Mouse (Mus musculus) MN1 (cell line): ENCODE results near the gene Nkx2-5.
A peak's percentile ranks its signal among the peaks of the same experiment; 100 is the strongest.

Experiments used
- DNase-seq: peaks from one replicate; pipeline ENCODE4 v3.0.0-alpha.2; 2016; ENCODE audit warnings: low spot score

Gene Nkx2-5

DNA sequence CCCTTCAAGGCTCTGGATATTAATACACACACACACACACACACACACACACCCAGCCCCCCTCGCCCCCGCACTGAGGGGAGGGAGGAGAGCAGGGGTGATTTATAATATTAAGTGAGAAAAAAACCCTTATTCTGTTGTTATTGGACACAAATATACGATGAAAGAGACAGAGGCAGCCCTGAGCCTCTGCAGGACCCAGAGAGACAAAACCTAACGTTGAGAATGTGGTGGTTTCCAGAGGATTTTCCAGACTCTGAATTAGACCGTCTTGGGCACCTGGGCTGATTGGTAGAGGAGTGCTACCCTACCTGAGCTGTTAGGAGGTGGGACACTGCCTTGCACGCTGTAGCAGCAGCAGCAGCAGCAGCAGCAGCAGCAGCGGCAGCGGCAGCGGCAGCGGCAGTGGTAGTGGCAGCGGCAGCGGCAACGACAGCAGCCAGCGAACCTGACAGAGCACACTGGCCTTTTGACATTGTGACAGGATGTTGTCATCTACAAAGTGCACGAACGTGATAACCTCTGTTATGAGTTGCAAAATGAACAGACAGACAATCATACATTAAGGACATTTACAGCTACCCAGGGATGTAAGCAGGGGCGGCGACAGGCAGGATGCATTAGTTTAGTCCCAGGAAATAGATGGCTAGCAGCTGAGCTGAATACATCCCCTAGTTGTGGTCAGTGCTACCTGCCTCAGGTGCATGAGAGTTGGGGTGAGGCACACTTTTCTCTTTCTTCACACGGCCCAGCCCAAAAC, 7.8 kb downstream of the Nkx2-5 start:
- no peak for DNase-seq

DNA sequence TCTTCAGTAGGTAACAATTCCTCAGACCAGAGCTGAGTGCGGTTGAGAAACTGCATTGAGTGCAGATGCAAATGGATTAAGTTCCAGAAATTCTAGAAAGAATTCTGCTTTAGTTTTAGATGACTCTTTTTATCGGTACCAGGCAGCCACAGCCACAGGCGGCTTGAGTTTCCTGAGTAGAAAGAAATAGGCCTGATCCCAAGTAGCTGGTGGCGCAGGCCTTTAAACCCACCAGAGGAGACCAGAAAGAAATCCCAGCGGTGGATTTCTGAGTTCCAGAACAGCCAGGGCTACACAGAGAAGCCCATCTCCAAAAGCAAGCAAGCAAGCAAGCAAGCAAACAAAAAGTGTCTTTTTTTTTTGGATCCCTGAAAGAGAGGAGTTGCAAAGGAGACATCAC, 8.4 kb downstream of the Nkx2-5 start:
- no peak for DNase-seq

DNA sequence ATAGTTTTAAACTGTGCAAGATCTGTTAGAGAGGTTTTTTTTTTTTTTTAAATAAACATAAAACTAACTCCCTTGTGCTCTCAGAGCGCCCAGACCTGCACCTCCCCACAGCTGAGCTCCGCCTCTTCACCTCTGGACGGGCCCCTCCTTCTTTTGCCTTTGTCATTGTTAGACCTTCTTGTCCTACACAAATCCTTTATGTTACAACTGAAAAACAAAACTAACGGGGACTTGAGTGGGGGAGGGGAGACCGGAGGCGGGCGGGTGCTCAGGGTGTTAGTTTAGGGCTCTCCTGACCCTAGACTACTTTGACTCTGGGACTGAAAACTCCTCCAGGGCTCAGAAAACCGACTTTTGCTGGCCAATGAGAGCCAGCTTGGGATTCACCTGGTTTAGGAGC, 8.9 kb downstream of the Nkx2-5 start:
- DNase-seq: no peak

DNA sequence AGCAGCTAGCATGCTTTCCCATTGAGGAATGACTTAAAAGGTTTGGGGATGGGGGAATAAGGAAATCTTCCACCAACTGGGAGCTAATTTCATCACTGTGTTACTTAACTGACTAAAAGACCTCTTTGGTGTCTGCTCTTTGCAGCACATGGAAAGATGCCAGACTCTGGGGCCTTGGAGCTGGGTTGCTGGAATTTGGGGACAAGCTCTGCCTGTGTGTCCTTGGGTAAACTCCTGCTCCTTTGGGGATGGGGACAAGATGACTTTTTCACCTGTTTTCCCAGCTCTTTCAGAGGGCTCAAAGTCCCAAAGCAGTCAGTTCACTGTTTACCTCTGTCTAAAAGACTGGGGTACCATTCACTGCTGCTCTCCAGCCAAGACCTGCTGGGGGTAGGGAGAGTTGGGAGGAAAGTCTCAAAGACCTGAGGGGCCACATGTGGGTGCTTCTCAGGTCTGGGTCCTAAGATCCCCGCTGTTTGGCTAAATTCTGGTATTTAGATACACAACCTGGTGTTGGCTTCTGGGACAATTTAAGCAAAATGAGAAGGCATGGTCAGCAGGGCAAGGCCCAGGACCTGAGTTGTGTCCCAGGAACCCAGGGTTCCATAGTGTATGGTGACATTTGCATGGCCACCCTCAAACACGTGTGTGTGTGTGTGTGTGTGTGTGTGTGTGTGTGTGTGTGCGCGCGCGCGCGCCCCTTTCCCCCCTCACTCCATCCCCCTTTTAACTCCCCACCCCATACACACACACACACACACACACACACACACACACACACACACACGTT, 9.6 kb downstream of the Nkx2-5 start:
- DNase-seq: no peak

DNA sequence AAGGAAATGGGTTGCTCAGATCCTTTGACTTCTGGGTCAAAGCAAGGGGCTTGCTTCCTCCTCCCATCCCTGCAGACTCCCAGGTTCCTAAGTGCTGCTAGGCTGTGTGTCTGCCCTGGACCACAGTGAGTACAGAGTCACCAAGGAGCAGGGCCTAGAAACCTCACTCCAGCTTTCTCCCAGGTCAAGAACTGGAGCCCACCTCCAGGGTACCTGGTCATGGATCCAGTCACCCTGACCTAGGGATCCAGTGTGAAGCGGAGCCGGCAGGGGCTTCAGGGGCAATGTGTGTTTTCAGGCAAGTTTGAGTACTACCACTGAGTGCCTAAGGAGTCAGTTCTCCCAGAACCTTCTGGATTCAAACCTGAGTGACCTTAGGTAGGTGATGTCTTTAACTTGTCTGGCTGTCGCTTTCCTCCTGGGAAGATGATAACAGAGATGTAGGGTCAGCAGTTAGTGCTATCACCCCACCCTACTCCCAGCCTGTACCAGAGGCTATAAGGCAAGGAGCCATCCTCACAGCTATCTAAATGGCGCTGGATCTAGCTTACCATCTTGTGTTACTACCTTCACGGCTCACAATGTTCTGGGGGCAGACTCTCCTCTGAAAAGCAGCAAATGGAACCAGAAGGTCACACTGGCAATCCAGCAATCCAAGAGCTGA, 10.4 kb downstream of the Nkx2-5 start:
- no peak for DNase-seq

DNA sequence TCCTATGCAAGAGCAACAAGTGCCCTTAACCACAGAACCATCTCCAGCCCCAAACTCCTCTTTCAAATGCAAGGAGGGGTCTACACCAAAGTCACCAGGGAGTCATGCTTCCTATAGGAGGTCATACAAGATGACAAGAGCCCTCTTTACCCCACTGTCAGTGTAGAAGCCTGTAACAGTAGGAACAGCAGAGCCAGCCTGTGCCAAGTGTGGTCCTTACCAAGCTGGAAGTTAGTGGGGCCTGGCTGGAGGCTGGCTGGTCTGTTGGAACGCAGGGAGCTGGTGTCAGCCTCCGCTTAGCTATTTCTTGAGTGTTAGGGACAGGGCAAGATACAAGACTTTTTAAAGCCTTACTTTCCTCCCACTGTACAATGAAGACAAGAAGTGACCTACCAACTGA, 11.0 kb downstream of the Nkx2-5 start:
- no peak for DNase-seq

DNA sequence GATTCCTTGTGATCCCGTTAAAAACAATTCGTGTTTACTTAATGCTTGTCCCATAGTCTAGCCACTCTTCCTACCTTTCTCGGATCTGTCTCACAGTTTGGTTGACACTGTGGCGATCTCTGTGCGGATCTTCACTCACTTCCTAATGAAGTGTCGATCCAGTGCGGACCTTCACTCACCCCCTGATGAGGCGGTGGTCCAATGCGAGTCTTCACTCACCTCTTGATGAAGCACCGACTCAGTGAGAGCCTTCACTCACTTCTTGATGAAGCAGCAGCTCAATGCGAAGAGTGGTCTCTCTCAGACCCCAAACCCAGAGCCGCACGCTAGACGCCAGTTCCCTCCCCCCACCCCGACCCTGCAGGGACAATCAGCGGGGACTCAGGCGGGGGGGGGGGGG, 18.7 kb downstream of the Nkx2-5 start:
- DNase-seq: no peak

DNA sequence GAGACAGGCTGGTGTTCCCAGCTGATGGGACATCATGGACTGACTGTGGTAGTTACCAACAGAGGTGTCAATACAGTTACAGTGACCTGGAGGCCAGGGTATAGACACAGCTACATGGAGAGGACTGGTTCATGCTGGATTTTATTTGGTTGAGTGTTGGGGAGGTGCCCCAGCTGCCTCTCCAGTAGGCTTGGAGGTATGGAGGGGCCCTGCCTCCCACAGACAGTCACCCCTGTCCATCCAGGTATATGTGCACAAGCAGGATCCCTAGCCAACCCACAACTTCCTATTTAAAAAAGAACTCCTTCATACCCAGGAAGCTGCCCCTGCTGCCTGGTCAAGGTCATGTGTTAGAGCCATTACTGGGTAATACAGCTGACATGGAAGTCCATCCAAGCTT, 27.0 kb downstream of the Nkx2-5 start:
- no peak for DNase-seq

DNA sequence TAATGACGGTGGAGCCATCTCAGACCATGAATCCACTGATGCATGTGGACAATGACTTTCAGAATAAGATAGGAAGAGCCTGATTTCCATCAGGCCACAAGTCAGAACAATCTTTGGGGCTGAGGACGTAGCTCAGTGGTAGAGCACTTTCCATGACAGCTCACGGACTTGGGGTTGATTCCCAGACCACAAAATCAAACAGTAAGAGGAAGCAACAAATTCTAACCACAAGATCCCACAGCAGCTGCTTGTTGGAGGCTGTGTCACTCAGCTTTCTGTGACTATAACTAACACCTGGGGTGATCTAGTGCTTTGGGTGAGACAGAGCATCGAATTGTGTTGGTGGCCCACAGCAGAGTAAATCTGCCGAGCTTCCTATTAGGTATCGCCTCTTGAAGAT, 28.0 kb downstream of the Nkx2-5 start:
- DNase-seq: no peak

DNA sequence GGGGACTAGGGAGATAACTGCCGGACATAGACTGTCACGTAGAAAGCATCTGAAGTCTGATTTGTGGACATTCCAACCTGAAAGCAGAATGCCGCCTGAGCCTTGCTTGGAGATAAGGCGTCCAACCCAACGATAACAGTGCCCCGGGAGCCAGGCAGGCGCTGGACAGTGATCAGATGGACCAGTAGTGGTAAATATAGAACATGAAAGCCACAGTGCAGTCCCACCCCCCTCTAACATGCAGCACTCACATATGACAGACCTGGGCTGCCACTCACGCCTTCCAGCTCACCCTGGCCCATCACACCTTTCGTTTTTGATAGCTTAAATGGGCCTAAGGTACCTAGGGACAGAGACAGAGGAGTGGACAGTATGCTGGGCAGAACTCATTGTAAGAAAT, 31.3 kb downstream of the Nkx2-5 start:
- no peak for DNase-seq

DNA sequence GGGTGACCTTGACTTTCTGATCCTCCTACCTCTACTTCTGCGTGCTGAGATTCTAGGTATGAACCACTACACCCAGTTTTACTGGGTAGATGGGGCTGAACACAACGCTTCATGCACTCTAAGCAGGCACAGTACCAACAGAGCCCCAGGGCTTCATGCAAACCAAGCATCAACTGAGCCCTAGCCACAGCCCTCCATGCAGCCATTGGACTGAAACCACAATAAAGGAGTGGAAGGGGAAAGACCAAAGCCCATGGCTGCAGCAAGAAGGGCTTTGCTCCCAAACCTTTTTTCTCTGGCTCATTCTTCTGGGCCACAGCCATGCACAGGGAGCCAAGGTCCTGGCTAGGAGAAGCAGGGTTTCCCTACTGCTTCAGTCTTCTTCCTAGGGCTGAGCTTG, 32.2 kb downstream of the Nkx2-5 start:
- DNase-seq: no peak

DNA sequence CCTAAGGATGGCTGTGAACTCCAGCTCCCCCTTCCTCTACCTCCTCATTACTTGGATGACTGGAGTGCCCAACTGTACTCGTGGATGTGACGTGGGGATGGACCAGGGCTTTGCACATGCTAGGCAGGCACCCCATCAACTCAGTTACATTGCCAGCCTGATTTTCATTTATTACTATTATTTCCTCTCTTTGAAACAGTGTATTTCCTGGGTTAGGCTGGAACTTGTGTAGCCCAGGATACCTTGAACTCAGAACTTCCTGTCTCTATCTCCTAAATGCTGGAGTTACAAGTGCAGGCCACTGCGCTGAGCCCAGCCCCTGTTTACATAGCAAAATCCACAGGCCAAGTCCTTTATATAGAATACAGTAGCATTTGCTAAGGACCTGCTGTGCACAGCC, 41.9 kb downstream of the Nkx2-5 start:
- DNase-seq: no peak

DNA sequence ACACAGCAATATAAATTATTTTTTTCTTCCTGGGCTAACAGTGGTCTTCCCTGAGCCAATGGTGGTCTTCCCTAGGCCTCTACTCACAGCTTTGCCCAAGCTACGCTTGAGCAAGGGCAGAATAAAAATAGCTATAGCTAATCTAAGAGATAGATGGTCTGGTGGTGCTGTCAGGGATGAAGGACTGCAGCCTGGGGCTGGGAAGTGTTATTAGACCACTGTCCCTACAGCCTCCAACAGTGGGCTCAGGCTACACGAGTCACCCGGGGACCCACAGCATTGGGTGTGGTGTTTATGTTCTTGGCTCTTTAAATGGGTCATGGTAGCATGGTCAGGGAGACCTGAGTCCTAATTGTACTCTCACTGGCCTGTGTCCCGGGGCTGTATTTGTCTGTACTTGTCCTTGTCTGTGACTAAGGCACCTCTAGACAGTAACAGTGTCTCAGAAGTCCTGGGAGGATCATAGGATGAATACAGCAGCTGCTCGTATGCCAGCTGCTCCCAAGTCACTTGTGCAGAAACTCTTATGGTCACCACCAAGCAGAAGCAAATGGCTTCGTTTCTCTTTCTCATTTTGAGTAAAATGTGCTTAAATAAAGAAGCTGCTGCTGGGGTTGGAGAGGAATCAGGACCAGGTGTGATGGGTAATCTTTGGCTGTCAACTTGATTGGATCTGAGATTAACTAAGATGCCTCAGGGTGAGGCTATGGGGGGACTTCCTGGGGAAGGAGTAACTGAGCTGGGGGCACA, 47.3 kb downstream of the Nkx2-5 start:
- no peak for DNase-seq

DNA sequence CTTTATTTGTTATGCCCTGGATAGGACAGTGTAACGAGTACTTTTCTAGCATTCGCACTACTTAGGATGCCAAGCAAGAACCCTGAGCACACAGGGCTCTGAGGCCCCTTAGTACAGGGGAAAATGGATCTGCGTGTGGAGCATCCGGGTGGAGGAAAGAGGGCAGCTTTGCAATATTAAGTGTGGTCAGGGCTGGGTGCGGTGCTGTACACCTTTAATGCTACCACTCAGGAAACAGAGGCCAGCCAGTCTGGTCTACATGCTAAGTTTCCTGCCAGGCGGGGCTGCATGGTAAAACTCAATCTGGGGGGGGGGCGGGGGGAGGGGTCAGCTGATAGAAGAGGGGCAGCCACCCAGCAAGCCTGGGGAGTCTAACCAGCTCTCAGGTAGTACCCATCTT, 49.4 kb downstream of the Nkx2-5 start:
- DNase-seq: no peak

DNA sequence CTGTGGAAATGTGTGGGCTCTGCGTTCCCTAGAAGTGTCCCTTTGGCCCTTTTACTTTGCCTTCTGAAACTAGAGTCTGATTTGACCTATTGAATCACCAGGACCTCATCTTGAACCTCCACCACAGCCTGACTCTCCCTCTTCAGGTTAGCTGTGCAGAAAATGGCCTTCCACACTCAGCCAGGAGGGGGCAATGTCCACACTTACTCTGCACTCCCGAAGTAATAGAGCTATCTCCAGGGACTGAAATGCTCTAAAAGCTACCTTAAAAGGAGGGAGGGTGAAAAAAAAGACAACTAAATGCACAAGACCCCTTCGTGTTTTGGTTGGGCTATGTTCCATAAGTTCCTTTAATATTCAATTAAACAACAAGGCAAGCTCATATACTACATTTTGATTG, 50.1 kb downstream of the Nkx2-5 start:
- peak; percentile 73 for DNase-seq

DNA sequence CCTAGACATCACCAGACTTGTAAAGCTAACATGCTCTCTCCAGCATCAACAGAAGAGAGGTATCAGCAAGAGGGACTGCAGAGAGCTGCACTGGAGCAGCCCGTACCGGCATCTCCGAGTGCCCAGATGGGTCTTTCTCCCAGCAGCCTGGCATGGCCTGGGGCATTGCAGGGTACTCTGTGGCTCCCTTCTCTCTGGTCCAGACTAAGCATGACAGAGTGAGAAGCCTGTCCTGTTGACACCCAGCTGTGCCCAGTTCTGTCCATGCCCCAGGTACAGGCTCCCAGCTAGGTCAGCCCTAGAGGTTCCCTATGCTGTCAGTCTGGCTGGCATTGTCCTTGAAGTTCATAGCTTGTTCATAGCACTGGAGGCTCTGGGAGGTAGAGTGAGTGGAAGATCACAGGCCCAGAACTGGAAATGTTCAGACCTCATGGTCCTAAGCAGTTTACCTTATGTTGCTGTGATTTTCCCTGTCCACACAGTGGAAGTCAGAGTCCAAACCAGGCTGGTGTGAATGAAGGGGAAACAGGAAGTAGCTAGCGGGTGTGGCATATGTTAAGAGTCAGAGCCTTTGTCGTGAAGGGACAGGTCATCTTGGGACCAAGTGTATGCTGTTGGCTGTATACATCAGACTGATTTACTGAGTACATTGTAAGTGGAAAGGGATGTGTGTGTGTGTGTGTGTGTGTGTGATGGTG, 51.6 kb downstream of the Nkx2-5 start:
- DNase-seq: no peak

DNA sequence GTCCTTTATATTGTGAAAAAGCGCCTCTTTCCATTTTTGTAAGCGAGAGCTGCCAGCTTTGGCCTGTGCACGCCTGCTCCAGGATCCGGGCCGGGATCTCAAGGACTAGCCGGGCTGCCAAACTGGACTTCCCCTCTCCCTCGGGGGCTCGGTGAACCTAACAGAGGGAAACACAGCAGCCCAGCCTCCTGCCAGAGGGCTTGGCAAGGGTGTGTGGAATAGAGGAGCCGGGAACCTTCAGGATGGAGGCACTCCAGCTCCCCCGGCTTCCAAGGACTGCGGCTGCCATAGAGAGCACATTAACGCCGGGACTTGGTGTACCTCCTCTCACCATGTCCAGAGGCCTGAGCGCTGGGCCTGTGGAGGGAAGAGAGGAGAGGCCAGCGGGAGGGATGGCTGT, 52.7 kb downstream of the Nkx2-5 start:
- no peak for DNase-seq

DNA sequence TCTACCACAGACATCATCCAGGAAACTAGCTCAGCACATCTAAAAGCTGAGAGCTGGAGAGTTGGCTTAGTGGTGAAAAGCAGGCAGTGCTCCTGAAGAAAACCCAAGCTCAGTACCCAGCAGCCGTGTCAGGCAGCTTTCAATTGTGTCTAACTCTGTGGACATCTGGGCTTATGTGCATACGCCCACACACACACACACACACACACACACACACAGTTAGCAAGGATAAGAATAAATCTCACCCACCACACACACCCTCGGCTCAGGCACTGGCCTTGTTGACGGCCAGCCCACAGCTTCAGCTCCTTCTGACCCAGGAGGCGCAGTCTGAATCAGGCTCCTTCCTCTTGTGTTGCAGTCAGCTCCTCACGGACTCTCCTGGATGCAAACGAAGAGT, 53.2 kb downstream of the Nkx2-5 start:
- no peak for DNase-seq

DNA sequence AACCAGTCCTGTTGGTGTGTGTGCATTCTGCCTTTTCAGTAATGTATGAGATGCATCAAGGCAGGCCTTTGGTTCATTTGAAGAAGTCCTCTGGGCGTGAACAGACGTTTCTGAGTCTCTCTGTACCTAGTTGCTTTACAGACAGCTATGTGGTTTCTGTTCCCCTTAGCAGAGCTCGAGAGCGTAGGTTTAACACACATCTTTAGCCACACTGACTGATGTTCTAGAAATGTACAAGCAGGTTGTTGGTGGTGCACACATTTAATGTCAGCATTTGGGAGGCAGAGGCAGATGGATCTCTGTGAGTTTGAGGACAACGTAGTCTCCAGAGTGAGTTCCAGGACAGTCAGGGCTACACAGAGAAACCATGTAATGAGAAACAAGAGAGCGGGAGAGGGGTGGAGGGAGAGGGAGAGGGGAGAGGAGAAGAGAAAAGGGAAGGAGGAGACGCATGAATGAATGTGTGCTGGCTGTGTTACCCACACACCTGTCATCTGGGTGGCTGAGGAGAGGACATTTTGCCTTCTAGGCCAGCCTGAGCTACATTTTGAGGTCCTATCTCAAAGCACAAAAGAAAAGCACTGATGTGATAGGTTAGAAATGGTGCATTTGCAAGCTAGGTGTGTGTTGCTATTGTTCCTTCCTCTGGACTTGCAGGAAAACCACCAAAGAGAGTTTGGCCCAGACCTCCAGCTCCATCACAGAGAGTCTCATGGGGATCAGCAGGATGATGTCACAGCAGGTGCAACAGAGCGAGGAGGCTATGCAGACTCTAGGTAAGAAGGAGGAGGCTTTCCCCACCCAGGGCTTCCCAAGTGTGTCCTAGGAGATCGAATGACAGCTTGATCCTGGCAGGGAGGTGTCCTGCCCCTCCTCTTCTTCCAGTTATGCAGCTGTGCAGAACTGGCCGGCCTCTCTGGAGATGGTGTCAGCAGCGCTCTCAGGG, 54.3 kb downstream of the Nkx2-5 start:
- peak; percentile 35 for DNase-seq

DNA sequence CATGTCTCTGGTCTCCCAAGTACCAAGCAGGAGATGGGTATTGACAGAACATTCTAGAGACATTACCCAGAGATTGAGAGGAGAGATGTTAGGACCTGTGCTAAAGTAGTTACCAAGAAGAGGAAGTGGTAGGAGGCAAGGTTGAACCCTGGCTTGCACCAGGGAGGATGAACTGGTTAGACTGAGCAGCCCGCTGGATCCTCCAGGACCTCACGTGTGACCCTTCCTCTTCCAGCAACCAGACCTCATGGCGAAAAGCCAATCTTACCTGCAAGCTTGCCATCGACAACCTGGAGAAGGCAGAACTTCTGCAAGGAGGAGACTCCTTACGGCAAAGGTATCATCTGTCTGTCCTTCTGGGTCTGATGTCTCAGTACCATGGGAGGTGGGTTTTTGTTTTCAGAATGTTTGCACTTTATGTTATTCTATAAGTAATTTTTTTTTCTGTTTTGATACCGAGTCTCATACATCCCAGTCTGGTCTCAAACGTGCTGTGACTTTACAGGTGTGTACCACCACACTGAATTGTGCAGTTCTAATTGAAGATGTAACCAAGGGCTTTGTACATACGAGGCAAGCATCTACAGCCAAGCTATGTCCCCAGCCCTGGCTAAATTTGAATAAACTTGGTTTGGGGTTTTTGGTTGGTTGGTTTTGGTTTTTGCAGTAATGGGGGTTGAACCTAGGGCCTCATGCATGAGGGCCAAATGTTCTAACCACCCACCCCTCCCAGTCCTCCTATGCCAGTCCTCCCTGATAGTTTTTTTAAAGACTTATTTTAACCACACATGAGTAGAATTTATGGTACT, 55.1 kb downstream of the Nkx2-5 start:
- DNase-seq: no peak
